Mouse (Mus musculus): ENCODE measurements at regions not wholly inside any gene's neighbourhood (a gene's known extent, or its start where the extent isn't known, plus 50 kb on each side); places are given as distances from the start of the nearest gene placed in this dataset.

DNA sequence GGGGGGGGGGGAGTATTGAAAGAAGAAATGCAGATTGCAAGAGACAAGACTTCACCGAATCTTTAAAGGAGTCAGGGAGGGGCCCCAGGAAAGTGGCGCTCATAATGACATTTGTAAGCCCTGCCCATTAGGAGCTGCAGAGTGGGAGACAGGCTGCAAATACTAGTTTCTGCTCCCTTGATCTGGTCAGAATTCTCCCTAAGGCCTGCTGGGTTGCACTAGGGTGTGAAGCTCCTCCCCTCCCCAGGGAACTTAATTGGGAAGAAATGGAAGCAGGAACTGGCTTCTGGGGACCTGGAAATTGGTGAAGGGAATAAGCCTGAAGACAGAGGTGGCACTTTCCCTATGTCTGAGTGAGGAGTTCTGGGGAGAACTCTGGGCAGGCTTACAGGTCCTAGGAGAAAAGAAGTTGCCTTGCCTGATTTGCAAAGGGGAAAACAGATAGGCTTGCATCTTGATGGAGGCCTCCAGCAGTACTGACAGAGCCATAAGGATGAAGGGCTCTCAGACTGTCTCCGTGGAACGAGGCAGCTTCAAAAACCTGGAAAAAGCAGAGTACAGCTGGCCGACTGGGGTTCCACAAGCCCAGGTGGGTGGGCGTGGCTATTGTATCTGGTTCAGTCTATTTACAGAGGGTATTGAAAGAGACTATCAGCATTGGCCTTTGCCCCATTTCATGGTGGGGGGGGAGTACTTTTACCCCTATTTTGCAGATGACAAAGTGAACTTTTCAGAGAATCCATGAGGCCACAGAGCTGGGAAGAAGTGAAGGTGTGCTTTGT, 125.7 kb downstream of the Plpp3 start:
- ATAC-seq, result no peak

- ATAC-seq, result no peak
Observed at GRCm38 (mm10) chr4:105285431-105286013, 128.4 kb downstream of the Plpp3 start.

DNA sequence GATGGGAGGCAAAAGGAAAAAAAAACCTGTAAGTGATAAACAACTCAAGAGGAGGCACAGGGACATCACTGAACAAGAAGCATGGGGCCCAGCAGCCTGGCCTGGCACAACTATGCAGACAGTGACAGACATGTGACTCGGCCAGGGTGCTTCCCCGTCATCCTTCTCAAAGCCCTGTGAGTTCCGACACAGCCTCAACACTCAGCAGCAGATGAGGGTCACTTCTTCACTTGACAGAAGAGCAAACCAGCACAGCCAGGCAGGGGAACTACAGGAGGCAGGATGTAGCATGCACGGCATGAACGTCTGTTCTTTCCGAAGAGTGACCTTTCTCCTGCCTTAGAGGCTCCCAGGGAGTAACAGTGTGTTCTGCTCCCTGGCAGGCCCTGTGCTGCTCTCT, 129.2 kb downstream of the Plpp3 start:
- ATAC-seq, result no peak

DNA sequence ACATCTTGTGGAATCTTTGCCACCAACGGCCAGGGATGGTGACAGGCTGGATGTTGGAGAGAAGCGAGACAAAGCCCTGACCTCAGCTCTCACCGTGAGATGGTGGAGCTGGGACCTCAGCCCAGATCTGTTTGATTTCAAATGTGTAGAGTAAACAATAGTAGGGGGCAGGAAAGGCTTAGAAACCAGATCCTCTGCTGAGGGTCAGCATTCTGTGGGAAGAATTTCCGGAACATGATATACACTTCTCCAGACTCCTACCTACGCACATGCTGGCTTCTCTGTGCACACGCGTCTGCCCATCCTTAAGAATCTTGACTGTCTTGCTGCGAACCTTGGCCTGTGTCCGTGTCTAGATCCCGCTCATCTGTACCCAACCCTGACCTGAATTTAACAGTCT, 129.7 kb downstream of the Plpp3 start:
- ATAC-seq, result no peak

DNA sequence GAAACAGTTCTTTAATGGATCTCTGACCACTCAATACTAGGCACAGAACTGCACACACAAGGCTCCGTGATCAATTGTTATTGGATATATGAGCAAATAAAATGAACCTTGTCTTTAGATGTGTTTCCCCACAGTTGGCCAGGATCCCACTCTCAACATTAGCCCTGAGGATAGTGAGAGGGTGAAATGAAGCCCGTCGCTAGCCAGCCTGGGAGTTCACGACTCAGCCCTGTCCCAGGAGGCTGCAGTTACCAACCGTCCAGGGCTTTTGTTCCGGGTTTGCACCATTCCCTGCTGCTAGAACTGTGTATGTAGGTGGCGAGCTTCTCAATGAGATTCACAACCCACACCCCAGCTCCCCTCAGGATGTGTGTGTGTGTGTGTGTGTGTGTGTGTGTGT, 130.3 kb downstream of the Plpp3 start:
- no peak for ATAC-seq

- no peak for ATAC-seq
Observed at GRCm38 (mm10) chr4:105289635-105290034, 132.5 kb downstream of the Plpp3 start.

DNA sequence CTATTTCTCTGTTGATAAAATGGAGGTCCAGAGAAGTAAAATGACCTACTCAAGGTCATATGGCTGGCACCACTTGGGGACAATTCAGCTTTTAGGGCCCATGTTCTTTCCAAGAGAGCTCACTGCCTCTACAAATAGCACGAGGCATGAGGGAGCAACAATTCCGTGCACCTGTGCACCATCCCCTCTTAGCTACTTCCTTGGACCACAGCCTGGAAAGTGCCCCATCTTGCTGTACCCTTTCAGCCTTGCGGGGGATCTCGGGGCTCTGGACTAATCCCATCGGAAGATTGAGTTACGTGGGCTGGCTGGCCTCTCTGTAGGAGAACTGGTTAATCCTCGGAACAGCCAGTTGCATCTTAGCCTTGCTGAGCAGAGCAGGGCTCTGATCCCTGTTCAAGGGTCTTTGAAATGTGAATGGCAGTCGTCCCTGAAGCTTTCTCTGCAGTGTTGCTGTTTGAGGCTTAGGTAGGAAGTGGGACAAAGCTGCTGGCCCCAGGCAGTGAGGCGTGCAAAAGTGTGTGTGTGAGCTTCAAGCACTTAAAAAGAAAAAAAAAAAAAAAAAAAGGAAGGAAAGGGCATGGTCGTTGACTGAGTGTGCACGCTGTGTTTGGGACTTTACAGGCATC, 133.8 kb downstream of the Plpp3 start:
- no peak for ATAC-seq

DNA sequence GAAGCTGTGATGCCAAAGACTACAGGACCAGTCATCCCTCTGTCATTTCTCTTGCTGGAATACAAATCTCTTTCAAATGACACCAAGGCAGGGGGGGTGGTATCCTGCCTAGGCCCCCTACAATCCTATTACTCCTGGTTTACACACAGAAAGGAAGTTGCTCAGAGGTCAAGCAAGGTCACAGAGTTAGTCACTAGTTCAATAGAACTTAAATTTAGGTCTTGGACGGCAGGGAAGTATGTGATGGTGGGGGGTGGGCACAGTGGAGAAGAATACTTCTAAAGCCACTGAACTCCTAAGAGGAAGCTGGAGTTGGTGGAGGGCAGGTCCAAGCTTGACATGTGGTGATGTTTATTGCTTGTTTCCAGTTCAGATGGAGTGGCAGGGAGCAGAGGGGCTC, 134.4 kb downstream of the Plpp3 start:
- no peak for ATAC-seq

DNA sequence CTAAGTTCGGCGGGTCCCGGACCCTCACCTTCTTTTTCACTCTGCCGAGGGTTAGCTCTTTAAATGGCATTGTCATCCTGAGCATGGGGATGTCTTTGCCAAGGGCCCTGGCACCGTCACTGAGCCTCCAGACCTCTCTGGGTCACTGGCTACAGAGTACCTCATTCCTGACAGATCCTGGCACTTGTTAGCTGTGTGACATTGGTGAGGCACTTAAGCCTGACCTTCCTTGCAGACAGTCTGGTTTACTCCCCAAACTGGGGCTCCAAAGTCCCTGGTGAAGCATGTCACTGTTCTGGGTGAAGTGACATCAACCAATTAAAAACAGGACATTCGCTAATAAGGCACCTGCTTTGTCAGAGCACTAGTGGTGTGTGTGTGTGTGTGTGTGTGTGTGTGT, 142.2 kb downstream of the Plpp3 start:
- no peak for ATAC-seq

GRCm38 (mm10) chr4:105301547-105301946, 144.4 kb downstream of the Plpp3 start:
- ATAC-seq, result no peak

- no peak for ATAC-seq
Observed at GRCm38 (mm10) chr4:105304166-105304565, 147.0 kb downstream of the Plpp3 start.

- ATAC-seq, result no peak
Observed at GRCm38 (mm10) chr4:105305931-105306330, 148.8 kb downstream of the Plpp3 start.

DNA sequence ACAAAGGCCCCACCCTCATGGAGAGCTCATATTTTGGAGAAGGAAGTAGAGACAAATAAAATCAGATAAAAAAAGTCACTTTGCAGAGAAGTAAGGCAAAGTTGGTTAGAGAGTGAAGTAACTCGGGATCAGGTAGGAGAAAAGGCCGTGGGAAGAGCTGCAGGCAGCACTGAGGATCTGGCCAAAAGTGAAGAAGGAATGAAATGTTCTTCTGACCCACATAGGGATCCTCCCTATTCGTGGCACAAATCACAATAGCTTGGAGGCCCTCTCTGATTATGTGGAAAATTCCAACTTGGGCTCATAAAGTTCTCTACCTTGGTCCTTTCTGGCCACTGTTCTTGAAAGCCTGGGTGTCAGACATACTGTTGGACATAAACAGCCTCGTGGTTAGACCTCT, 150.2 kb downstream of the Plpp3 start:
- ATAC-seq, result no peak

GRCm38 (mm10) chr4:105307905-105308304, 150.8 kb downstream of the Plpp3 start:
- no peak for ATAC-seq

- ATAC-seq, result no peak
Observed at GRCm38 (mm10) chr4:105308971-105309488, 151.9 kb downstream of the Plpp3 start.

DNA sequence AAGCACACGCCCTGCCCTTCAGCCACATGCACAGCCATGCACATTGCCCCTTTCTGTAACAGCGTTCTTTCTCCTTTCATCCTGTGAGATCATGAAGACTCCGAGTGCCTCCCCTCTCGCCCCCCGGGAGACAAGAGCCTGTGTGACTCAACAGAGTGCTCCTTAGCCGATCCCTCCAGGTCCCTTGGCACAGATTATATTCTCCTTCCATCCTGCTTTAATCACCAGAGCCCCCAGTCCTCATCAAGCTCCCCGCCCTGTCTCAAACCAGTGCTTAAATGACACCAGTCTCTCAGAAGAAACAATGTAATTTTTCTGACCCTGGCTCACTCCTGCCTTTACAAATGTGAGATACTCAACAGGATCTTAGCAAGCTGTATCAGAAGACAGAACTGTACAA, 155.5 kb downstream of the Plpp3 start:
- ATAC-seq, result no peak

DNA sequence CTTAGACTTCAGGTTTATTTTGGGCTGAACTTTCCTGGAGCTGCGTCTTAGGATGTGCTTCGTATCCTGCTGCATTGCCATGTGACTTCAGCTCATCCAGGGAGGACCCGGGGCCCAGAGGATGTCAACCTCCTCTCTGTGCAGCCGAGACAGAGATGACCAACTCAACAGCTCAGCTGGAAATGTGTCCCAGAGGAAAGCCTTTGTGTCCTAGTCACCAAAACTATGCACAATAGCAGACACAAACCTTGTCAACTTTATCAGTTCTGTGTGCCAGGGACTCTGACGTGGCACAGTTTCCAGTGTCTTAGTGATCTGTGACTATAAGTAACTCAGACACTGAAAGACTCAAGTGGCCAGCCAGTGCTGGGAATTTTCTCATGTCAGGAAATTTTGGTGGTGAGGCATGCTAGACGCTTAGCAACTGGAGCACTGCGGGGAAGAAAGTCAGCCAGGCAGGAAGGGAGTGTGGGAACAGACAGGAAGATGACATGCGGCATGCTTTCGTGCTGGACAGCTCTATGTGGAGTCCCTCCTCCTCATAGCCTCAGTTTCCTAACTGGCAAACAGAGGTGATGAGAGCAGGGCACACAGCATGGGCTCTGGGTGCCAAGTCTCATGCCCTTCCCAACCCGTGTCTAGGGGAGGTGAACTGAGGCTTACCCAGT, 156.1 kb downstream of the Plpp3 start:
- ATAC-seq, result no peak

GRCm38 (mm10) chr4:105315095-105315494, 157.9 kb downstream of the Plpp3 start:
- no peak for ATAC-seq

DNA sequence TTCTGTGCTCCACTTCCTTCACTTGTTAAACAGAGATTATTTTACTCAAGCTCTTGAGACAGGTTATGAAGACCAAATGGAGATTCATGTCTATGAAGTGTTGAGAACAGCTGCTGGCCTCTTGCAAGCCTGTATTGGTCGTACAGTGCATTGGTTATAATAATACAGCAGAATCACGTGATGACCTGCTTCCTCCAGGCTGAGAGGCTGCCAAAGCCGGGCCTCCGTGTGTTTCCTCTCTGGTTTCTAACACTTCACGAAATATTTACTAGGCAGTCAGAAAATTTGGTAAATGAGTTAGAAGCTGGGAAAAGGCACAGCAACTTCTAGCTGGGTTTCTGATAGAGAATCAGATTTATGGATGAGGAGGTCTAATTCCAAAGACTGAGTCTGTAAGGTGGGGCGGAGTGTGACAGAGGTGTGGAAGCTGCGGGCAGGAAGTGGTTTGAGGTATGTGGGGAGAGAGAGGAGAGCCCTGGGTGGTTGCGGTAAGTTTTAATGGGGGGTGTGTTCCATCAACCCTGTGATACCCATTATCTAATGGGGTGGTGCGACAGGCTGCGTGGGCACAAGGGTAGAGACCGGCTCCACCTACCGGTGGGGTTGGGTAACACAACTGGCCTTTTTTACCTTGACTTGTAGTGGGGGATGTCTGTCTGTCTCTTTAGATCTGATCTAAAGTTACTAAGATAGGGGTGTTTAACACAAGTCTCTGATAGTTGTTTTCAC, 159.5 kb downstream of the Plpp3 start:
- peak; percentile 32 for ATAC-seq

- no peak for ATAC-seq
Observed at GRCm38 (mm10) chr4:105318421-105318820, 161.3 kb downstream of the Plpp3 start.

- ATAC-seq, result no peak
Observed at GRCm38 (mm10) chr4:105323446-105323845, 166.3 kb downstream of the Plpp3 start.

- no peak for ATAC-seq
Observed at GRCm38 (mm10) chr4:105326989-105327388, 169.8 kb downstream of the Plpp3 start.

All from activated CD4-positive, CD25-positive, alpha-beta regulatory T cell, adult 4 months (primary cell).